Mouse (Mus musculus) urinary bladder, postnatal 25 days (tissue): ENCODE measurements around the gene 3300002I08Rik.
A peak's percentile ranks its signal among the peaks of the same experiment; 100 is the strongest.
"Not testable (repeated sequence)": the region's sequence is repeated elsewhere in the genome, so short reads cannot be mapped to it uniquely, and the experiment has no call there.

Experiments used
- DNase-seq: peaks from one replicate; pipeline ENCODE4 v3.0.0; 2022; ENCODE audit warnings: low spot score

Gene 3300002I08Rik

DNA sequence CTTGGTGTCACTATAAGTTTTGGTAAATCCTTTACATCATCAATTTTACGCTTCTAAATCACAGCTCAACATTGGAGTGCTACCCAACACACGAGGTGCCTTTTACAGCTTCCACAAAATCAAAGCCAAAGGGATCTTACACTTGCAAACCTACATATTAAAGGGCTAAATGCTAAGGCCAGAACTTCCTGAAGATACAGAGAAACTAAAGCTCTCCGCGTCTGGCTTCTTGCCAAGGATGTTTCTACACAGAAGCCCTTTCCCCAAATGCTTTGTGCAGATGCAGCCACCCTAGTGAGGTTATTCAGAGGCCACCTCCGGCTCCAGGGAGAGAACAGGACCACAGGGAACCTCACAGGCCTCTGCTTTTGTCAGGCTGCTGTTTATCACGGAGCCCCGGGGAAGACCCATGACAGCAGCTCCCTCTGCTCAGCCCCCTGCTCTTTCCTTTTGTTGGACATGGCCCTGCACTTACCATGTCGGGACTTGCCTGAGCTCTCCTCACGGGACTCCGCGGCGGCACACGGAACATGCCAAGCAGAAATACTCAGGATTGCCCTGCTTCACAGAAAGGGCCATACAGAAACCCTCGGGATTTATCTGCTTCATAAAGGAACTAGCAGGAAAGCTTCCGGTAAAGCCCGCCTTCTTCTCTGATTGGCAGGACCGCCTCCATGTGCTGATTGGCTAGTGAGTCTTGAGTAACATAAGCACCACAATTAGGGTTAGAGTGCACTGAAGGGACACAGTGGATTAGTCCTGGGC, at the start of gene 3300002I08Rik:
Gene 3300002I08Rik (minus strand): TSS at position 653 of the 765 bp plus-strand sequence.
- DNase-seq = peak; percentile 77

DNA sequence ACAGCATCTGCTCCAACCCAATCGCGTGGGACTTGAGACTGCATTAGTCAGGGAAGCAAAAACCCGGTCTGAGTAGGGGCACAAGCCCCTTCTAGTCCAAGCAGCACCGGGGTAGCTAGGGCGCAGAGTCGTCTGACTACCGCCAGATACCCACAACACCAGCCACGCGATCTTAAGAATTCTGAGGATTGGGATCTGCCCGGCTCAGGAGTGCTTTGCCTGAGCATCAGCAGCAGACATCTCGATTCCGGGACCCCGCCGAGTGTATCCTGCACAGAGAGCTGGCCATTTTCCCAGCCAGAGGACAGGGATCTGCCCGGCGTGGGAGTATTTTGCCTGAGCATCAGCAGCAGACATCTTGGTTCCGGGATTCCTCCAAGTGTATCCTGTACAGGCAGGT, 49.6 kb upstream of the 3300002I08Rik start:
- not testable (repeated sequence) for DNase-seq

DNA sequence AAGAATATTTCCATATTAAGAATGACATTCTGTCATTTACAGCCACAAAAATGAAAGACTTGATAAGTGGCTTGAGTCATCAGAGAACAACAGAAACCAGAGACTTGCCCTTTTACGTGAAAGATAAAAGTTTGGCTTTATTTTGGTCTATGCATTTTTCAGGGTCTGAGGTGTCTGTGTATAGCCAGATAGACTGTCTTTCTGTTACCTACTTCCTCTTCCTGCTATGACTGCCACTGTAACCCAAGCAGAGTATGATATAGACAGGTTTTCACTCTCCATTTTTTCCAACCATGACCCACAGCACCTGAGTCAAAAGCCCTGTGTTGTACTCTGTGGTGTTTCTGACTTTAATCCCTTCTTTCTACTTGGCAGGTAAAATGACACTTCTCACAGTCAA, 27.6 kb upstream of the 3300002I08Rik start:
- no peak for DNase-seq

DNA sequence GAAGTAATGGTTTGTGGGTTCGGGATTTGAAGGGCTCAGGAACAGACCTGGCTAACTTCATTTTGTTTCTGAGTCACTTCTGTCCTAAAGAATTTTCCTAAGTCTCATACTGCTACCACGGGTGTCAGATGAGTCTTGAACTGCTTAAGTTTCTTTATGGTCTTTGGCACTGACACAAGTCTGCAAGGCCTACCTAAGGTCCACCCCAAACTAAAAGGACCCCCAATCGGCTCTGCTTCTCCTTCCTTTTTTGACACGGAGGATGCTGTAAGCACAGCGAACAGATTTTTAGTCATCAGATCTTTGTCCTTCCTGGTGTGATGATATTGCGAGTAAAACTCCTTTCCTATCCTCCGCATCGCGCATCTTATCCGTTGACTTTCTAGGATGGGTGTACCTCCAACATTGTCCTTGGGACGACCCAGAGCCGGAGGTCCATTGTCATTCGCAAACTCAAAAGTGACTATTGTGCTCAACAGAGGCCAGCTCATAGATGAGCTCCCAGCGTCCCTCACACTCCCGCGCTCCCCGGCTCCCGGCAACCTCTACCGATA, 23.1 kb upstream of the 3300002I08Rik start:
- DNase-seq = not testable (repeated sequence)

DNA sequence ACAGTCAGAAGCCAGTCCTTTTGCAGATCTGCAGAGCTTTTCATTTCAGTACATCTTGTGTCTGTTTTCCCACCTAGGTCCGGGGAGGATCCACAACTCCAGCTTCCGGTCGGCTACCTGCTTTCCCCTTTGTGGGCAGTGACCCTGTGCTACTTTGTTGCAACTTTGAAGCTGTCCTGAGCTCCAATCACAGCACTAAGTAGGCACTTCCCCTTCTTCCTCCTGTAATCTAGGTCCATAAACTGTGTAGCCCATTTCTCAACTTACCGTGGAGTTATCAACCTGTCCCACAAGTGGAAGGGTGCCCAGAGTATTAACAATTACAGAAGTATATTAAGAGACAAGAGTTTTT, 289 bp upstream of the 3300002I08Rik start:
- no peak for DNase-seq

DNA sequence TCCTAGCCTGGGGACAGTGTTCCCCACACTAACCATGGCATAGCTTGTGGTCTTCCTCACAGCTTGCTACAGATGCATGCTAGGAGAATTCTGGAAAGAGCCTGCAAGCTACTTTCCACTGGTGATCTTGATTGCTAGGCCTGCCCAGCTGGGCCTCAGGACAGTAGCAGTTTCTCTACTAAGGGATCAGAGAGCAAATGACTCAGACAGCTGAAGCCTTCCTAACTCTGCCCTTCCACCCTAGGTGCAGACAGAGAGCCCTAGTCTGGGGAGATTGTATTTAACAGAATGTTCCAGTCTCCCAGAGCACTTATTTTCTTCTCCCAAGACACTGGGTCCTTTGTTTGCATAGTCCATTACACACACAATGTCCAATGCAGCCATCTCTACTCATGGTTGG, 5.4 kb downstream of the 3300002I08Rik start:
- not testable (repeated sequence) for DNase-seq

DNA sequence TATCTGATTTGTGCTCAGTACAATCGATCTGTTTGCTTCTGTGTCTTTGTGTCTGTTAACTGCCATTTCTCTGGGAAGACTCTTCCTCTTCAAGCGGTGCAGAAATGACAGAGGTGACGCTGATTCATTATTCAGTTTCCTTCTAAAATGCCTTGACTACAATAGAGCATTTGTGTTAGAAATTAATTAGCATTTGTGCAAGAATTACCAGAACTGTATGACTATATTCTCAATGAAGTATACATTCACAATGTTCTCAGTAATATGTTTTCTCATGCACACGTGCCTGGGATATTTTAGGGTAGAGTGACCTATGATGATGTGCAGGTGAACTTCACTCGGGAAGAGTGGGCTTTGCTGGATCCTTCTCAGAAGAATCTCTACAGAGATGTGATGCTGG, 39.2 kb downstream of the 3300002I08Rik start, which contains the start of gene Gm10130:
Gene Gm10130 (plus strand): TSS at position 301 of the 400 bp plus-strand sequence.
- no peak for DNase-seq

DNA sequence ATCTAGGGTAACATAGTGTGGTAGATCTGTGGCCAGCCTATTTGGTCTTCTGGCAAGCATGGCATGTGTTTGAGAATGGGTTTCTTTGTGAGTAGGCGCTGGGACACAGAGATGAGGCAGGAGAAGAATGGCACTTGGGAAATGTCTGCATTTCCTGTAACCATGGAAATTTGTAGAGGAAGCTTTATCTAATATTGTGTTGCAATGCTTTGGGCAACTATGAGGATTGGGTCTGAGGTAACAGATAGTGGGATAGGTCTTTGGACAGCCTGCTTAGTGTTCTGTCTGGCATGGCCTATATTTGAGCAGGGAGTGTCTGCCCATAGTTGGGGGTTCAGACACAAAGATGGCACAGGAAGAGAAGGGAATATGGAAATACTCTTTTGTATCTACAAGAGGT, 43.6 kb downstream of the 3300002I08Rik start:
- no peak for DNase-seq

DNA sequence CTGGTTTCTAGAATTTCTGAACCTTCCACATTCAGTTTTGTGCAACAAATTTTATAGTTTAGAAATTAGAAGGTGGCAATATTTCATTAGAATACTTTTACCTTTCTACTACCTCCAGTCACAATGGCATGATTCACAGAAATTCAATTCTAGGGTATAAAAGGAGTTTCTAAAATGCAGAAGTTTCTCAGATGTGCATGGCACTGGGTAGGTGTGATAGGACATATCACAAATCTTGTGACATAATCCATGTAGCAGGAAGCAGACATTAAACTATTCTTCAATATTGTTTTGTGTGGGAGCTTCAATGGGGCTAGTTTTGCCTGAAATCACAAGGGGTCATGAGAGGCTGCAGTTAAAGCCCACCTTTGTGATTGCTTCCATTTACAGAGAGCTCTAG, 46.4 kb downstream of the 3300002I08Rik start:
- DNase-seq = no peak

DNA sequence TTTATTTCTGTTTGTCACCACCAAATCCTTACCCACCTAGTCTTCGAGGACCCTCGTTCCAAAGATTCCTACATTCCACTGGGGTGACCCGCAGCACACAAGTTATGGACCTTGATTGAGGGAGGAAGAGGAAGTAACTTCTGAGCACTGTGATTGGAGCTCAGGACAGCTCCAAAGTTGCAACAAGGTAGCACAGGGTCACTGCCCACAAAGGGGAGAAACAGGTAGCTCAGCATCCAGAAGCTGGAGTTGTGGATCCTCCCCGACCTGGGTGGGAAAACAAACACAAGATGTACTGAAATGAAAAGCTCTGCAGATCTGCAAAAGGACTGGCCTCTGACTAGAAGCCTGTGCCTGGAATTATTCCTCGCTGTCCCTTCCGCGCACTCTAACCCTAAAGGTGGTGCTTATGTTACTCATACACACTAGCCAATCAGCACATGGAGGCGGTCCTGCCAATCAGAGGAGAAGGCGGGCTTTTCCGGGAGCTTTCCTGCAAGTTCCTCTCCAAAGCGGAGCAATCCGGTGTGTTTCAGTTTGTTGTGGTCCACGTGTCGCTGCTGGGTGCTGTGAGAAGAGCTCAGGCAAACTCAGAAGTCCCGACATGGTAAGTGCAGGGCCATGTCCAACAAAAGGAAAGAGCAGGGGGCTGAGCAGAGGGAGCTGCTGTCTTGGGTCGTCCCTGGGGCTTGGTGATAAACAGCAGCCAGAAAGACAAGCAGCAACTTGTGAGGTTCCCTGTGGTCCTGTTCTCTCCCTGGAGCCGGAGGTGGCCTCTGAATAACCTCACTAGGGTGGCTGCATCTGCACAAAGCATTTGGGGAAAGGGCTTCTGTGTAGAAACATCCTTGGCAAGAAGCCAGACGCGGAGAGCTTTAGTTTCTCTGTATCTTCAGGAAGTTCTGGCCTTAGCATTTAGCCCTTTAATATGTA, 51.3 kb downstream of the 3300002I08Rik start:
- DNase-seq = peak; percentile 89

DNA sequence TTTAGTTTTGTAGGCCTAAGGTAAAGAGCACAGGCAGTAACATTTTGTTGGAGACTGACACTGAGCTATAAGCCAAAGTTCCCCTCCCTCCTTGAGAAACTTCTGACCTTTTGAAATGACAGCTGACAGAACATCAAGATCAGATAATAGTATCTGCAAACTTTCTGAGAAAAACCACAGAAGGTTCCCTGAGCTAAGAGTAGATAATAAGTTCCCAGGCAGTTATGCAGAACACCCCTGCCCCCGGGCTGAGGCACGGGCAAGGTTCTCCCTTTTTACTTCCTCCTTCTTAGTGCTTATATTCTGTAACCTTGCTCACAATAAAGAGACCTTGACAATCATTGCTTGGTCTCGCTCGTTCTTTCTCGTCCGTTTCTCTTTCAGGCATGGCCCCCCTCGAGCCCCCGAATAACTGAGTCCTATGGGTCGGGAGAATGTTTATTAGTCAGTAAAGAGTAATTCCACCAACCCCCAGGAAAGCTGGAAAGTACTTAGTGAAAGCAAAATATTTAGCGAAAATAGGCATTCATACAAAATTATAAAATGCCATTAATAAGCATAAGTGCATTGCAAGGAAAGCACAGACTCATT, 55.3 kb downstream of the 3300002I08Rik start:
- DNase-seq = no peak

DNA sequence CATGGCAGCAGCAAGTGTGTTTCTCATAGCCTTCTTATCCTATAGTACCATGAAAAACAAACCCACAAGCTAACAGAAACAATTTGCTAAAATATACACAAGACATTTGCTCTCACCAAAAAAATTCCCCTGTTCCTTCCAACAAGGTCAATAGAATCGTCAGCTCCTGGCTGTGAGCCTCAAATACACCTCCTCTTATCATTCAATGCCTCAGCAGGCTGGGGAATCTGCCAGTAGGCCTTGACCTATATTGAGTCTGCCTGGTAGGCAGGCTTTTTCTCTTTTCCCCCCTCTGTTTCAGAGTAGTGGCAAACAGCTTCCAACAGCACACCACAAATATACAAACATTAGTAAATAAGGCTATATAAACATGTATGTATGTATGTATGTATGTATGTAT, 63.5 kb downstream of the 3300002I08Rik start:
- no peak for DNase-seq

DNA sequence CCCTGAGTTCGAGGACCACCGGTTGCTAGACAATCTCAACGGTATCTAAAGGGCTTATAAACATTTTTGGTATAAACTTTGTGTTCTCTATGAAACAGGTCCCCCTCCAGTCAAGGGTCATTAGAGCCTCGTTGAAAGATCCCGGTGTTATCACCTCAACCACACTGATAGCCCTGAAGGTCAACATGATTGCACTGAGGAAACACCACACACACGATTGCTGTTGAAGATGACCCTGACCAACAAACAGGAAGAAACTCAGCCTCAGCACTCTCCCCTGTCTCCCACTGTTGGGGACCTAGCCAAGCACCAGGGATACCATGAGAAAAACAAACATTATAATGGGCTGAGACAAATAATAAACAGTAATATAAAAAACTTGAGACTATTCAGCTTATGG, 68.9 kb downstream of the 3300002I08Rik start:
- DNase-seq = no peak
